In the genomic region with DNA sequence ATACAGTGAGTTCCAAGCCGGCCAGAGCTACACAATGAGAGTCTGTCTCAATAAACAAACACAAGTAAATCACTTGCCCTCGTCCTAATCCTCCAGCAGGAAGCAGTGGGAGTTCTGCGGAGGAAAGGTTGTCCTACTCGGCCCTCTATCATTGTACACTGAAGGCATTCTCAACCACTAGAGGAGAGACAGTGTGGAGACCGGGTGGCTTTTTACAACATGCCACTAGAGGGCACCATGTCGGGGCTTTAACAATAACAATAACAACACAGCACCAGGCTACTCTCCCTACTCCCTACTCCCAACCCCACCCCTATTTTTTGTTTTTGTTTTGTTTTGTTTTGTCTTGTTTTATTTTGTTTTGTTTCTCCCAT, we compare ENCODE assay signal across 9 mouse cellular contexts. TPM values are rescaled to one million over a fixed set of nuclear protein-coding genes. Genes with fewer than 3 reads are reported as not detected.
DNase-seq lines count a peak whose midpoint lies in the region; ATAC-seq and TF ChIP-seq lines count a peak whose summit lies in the region.
"Had no signal": no experiment of that assay in that cellular context is flagged by ENCODE, and none has a peak within 500 bp of the region (broad histone marks: within the 10 kb centered on the region; RNA-seq: fewer than 3 reads in every experiment).

No protein-coding gene starts in this region.

- no peaks in the 10 kb centered on the region for H3K9me3 ChIP-seq in stomach, postnatal 0 days (ENCODE audit: control insufficient read depth, low read length)
- H3K9me3 ChIP-seq: embryonic facial prominence, embryonic 12.5 days had no signal

- peak; percentile 70 for ATAC-seq in inflammation-experienced regulatory T-cells, adult 6 months
- peak; percentile 75 for ATAC-seq in megakaryocyte, adult 5-6 weeks (ENCODE audit: poor library complexity, severe bottlenecking)
- peak; percentile 71 for ATAC-seq in stomach, postnatal 0 days (ENCODE audit: low FRiP score, low TSS enrichment)

- peak; percentile 73 for TF ChIP-seq CTCF in stomach, postnatal 0 days (IDR thresholded peaks at IDR 0.05; ENCODE audit: low read depth)

- no peak overlapping the region for H3K9ac ChIP-seq in stomach, postnatal 0 days (ENCODE audit: low read length)
- H3K9ac ChIP-seq: embryonic facial prominence, embryonic 12.5 days had no signal

- no peaks in the 10 kb centered on the region for H3K27me3 ChIP-seq in stomach, postnatal 0 days (ENCODE audit: control insufficient read depth, insufficient read depth, low read length)
- H3K27me3 ChIP-seq: embryonic facial prominence, embryonic 12.5 days had no signal

- 39% methylated on average over 6 of the region's 6 CpGs for WGBS in stomach, postnatal 0 days

- H3K4me3 ChIP-seq in stomach, postnatal 0 days (ENCODE audit: low read depth, low read length), result no peak overlapping the region
- H3K4me3 ChIP-seq: embryonic facial prominence, embryonic 12.5 days had no signal

- H3K36me3 ChIP-seq in stomach, postnatal 0 days (ENCODE audit: control insufficient read depth, insufficient read depth, low read length), result no peaks in the 10 kb centered on the region
- H3K36me3 ChIP-seq: embryonic facial prominence, embryonic 12.5 days had no signal

- H3K4me2 ChIP-seq in stomach, postnatal 0 days (replicated peaks; ENCODE audit: low read depth), result no peak overlapping the region
- H3K4me2 ChIP-seq: embryonic facial prominence, embryonic 12.5 days had no signal

- no peak for TF ChIP-seq EP300 in stomach, postnatal 0 days (optimal IDR thresholded peaks at IDR 0.05)

- intact Hi-C loops in left cerebral cortex, postnatal 10 days (cut with DNase I), result loop anchor here (5.0 kb wide), 2 partner anchors 115 to 265 kb away; partner anchors contain the start of gene Gm9837

- H3K27ac ChIP-seq in stomach, postnatal 0 days (replicated peaks), result peak overlapping the region; percentile 53; the same call in 1 of the 2 replicates
- H3K27ac ChIP-seq: embryonic facial prominence, embryonic 12.5 days had no signal

- H3K4me1 ChIP-seq in stomach, postnatal 0 days (replicated peaks; ENCODE audit: control insufficient read depth, insufficient read depth), result no peaks in the 10 kb centered on the region
- H3K4me1 ChIP-seq: embryonic facial prominence, embryonic 12.5 days had no signal

- DNase-seq in right cerebral cortex, adult 18-20 months, result peak; percentile 50
- no peak for DNase-seq in right cerebral cortex, postnatal 14 days
- peak; percentile 36 for DNase-seq in c-Kit-negative CD71-positive TER-119-positive erythroid progenitor cells, embryonic 14.5 days (ENCODE audit: low read depth, low spot score)
- DNase-seq in frontal cortex, postnatal 25 days (ENCODE audit: low spot score in 2 of 2), result peak; percentile 10 to 39
- peak; percentile 16 to 53 for DNase-seq in left cerebral cortex, postnatal 10 days (ENCODE audit: extremely low spot score in 1 of 2, low spot score in 2 of 2)
- peak; percentile 51 for DNase-seq in stomach, postnatal 0 days (ENCODE audit: low spot score)

RNA-seq across cellular contexts. Expression of gene Il5, which starts 17.0 kb away (rescaled TPM):
- not detected for polyA plus RNA-seq in inflammation-experienced regulatory T-cells, adult 6 months (2017; shearing (Covaris generic))
- total RNA-seq in left cerebral cortex, postnatal 10 days (2021), result under 1 TPM in 1 of 2 experiments, not detected in 1; 0.30 TPM
- not detected in 2 replicates for total RNA-seq in megakaryocyte, adult 5-6 weeks (2015)
- total RNA-seq in megakaryocyte, adult 5-6 weeks (2017), result not detected in 2 replicates
- not detected in 2 replicates for polyA plus RNA-seq in stomach, postnatal 0 days (2015; fragmentation: Nextera tagmentation; extraction: Ambion mirVana)
- polyA plus RNA-seq: embryonic facial prominence, embryonic 12.5 days had no signal

RNA-seq across cellular contexts. Expression of gene Rad50, which starts 30.4 kb away (rescaled TPM):
- polyA plus RNA-seq in inflammation-experienced regulatory T-cells, adult 6 months (2017; shearing (Covaris generic)), result 10 to 100 TPM; 47.3 to 53.7 (median 48.6) TPM
- 1 to 10 TPM; 9.4 to 9.7 TPM for total RNA-seq in left cerebral cortex, postnatal 10 days (2021)
- 23.9 and 26.7 TPM in 2 replicates for total RNA-seq in megakaryocyte, adult 5-6 weeks (2015)
- 33.7 and 38.1 TPM in 2 replicates for total RNA-seq in megakaryocyte, adult 5-6 weeks (2017)
- 12.4 and 15.7 TPM in 2 replicates for polyA plus RNA-seq in stomach, postnatal 0 days (2015; fragmentation: Nextera tagmentation; extraction: Ambion mirVana)

RNA-seq across cellular contexts. Expression of gene Irf1, which starts 32.3 kb away (rescaled TPM):
- 100 to 1,000 TPM; 273 to 355 (median 291) TPM for polyA plus RNA-seq in inflammation-experienced regulatory T-cells, adult 6 months (2017; shearing (Covaris generic))
- 1 to 10 TPM; 2.3 to 3.3 TPM for total RNA-seq in left cerebral cortex, postnatal 10 days (2021)
- 37.2 and 38.5 TPM in 2 replicates for total RNA-seq in megakaryocyte, adult 5-6 weeks (2015)
- total RNA-seq in megakaryocyte, adult 5-6 weeks (2017), result 78.4 and 93.1 TPM in 2 replicates
- 18.7 and 25.7 TPM in 2 replicates for polyA plus RNA-seq in stomach, postnatal 0 days (2015; fragmentation: Nextera tagmentation; extraction: Ambion mirVana)

RNA-seq across cellular contexts. Expression of gene Gm17334, which starts 35.4 kb away (rescaled TPM):
- 1 to 10 TPM; 5.6 to 9.0 (median 6.7) TPM for polyA plus RNA-seq in inflammation-experienced regulatory T-cells, adult 6 months (2017; shearing (Covaris generic))
- under 1 TPM in 1 of 2 experiments, not detected in 1; 0.41 TPM for total RNA-seq in left cerebral cortex, postnatal 10 days (2021)
- not detected in 2 replicates for total RNA-seq in megakaryocyte, adult 5-6 weeks (2015)
- total RNA-seq in megakaryocyte, adult 5-6 weeks (2017), result not detected in 2 replicates
- 0.17 TPM in 1 of 2 replicates, not detected in the other for polyA plus RNA-seq in stomach, postnatal 0 days (2015; fragmentation: Nextera tagmentation; extraction: Ambion mirVana)
- polyA plus RNA-seq: embryonic facial prominence, embryonic 12.5 days had no signal

Comparison
In these comparisons a context has a peak if more than half of its experiments do, and no peak if none do; other contexts are left out.
1. RNA of gene Irf1, which starts 32.3 kb away (total RNA-seq): 37.2 to 93.1 TPM in megakaryocyte, adult 5-6 weeks; 2.3 to 3.3 TPM in left cerebral cortex, postnatal 10 days; every median in the first group is over 4 times any median in the second.
2. Peak in every context shown above with its lines, with median percentiles within 50 percentile points of each other: ATAC-seq.